Mouse (Mus musculus): ENCODE data around the gene Atp2c2.

Gene Atp2c2

DNA sequence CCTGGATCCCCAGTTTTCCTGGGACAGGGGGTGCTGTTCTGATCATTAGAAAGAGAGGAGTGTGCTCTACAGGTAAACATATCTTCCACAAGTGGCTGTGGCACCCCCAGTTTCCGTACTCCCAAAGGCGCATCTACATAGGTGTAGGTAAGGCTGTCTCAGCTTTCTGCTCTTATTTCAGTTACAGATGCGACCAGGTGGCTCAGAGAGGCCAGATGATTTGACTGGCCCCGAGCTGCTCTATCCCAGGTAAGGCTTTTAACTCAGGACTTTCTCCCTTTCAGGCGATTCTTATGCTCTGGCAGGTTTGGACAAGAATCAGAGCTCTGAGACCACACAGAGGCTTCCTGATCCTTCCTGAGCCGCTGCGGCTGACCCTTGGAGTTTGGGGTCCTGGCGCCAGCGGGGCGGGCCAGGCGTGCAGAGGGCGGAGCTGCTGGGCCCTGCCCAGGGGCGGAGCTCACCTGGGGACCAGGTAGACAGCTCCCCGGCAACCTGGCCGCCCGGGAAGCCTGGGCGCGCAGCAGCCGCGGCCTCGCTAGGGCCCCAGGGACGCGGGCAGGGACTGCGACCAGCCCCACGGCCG lies at the start of gene Atp2c2:
Gene Atp2c2, plus strand, starts transcription at position 461 of the 586 bp plus-strand sequence.
- DNase-seq = no peak

DNA sequence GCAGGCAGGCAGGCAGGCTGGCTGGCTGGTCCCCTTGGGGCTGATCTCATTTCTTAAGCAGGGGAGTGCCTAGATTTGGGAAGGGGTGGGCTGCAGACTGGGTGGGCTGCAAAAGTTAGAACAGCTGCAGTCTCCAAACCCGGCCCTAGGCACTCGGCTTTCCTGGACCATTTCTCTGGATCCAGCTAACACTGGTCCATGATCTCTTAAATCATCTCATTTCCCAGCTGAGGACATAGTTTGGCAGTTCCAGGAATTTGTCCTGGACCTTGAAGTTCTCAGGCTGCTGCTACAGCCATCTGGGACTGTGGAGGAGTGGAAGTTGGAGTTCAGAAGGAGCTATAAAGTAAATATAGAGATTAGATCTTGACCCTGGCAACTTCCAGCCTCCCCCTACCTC lies 48.5 kb upstream of the Atp2c2 start:
- DNase-seq = no peak

GRCm38 (mm10) chr8:119656709-119657464 lies 42.9 kb upstream of the Atp2c2 start:
- DNase-seq = no peak

- peak; percentile 12 for DNase-seq
Observed at GRCm38 (mm10) chr8:119661081-119661480, 38.7 kb upstream of the Atp2c2 start.

DNA sequence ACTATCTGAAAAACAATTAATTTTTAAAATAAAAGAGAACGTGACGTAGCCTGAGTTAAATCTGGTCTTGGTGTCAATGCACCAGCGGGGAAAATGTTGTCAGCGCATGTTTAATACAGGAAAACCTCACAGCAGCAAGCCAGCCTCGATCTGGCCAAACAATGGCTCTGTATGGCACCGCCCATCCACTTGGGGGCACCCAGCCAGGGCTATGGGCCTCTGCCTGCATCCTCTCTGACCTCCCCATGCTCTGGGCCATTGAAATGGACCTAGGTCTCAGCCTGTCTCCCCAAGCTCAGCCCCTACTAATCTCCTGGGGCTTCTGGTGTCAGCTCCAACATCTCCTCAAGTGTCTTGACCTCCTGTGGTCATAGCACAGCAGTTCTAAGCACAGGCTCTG lies 37.9 kb upstream of the Atp2c2 start:
- no peak for DNase-seq

GRCm38 (mm10) chr8:119663440-119663839 lies 36.4 kb upstream of the Atp2c2 start:
- DNase-seq = no peak

DNA sequence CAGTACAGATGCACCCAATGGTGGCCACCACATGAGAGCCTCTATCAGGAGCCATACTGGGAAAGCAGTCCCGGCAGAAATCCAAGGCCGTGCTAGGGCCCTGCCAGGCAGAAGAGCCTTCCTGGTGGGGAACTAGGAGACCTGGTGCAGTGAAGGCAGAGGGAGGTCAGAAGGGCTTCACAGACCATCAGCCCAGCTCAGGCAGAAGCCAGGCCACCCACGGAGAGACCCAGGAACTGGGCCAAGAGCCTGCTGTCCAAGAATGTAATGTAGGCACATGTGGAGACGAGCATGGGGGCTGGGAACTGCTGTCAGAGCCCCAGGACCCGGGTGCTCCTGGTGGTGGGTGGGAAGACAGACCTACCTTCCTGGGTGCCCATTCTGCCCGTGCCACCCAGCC lies 34.5 kb upstream of the Atp2c2 start:
- no peak for DNase-seq

DNA sequence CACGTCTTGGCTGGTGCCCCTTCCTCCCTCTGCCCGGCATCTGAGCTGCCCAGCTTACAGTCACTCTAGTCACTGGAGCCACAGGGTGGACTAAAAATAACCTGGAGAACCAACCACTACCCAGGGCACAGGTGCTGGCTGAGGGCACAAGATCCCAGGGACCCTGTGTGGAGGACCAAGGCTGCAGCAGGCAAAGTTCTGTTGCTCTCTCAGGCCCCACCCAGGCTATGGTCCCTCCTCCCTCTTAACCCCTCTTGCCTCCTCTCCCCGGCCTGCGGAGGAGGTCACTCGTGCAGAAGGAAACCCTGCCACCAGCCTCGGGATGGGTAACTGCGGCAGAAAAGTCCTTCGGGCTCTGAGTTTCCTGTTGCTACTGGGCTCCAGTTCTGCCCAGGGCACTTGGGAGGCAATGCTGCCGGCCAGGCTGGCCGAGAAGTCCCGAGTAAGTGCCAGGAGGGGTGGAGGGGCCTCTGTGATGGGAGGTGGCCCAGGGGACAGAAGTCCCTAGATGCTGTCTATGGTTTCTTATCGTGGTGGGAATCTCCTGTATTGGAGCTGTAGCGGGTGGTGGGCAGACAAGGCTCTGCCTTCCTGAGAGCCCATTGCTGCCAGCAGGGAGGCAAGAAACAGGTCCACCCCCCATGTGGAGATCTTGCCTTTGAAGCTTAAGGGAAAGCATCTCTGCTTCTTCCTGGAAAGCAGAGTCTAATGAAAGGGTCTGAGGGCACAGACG lies 33.4 kb upstream of the Atp2c2 start, which contains the start of gene Wfdc1:
Gene Wfdc1, plus strand, starts transcription at position 147 of the 733 bp plus-strand sequence.
- no peak for DNase-seq

- DNase-seq = no peak
Observed at GRCm38 (mm10) chr8:119668447-119668846, 31.4 kb upstream of the Atp2c2 start.

DNA sequence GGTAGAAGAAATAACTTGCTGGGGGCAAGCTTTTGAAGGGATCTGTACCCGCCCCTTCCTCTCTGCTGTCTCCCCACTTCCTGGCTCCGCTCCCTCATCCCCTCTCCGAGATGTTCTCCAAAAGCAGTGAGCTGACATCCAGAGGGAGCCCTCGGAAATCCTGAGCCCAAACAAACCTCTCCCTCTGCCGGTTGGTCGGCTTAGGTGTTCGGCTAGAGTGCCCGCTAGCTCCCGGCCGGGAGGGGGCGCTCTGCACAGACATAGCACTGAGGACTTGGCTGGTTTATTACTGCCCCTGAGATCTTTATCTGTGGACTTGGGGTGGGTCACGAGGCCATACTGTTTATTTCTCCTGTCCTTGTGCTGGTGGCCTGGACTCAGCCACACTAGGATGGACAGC lies 30.5 kb upstream of the Atp2c2 start:
- no peak for DNase-seq

DNA sequence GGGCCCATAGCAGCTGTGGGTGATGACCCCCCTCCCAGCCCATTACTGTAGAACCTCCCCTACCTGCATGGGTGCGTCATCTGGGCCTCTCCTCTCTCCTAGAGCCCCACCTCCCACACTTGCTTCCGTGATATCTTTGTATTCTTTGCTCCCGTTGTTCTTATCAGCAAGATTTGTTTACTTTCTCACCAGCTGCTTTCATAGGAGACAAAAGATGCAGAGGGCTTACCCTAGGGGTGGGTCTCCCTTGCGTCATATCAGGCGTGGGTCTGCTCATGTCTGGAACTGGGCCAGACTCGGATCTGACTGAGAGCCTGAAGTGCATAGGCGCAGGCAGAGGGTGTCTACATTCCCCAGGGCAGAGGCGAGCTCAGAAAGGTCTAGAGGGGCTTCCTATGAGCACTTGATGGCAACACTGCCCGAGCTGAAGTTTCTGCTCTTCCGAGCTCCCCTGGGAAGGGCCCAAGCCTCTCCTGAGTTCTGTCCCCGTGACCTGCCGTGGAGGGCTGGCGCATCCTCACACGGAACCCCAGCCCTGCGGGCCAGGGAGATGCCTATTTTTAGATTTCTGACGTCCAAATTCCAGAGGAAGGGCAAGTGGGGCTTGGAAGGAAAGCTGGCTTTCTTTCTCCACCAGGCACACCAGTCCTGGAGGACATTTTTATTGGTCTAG lies 29.3 kb upstream of the Atp2c2 start:
- DNase-seq = no peak

GRCm38 (mm10) chr8:119673976-119674555 lies 25.7 kb upstream of the Atp2c2 start:
- no peak for DNase-seq

- no peak for DNase-seq
Observed at GRCm38 (mm10) chr8:119675457-119675856, 24.4 kb upstream of the Atp2c2 start.

DNA sequence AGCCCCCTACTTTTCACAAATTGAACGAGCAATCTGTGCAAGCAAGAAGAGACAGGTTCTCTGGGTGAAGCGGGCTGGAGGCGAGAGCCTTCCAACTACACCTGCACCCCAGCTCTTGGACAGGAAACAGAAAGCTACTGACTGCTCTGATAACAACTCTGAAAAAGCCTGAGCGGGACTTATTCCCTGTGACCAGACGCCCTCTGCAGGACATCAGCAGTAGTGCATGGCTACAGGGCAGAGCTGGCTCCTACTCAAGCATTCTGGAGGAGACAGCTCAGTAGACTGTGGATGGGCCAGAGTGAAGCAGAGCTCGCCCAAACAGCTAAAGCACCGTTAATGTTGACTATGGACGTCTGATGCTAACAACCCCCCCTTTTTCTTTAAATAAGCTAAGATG lies 23.4 kb upstream of the Atp2c2 start:
- DNase-seq = peak; percentile 83

DNA sequence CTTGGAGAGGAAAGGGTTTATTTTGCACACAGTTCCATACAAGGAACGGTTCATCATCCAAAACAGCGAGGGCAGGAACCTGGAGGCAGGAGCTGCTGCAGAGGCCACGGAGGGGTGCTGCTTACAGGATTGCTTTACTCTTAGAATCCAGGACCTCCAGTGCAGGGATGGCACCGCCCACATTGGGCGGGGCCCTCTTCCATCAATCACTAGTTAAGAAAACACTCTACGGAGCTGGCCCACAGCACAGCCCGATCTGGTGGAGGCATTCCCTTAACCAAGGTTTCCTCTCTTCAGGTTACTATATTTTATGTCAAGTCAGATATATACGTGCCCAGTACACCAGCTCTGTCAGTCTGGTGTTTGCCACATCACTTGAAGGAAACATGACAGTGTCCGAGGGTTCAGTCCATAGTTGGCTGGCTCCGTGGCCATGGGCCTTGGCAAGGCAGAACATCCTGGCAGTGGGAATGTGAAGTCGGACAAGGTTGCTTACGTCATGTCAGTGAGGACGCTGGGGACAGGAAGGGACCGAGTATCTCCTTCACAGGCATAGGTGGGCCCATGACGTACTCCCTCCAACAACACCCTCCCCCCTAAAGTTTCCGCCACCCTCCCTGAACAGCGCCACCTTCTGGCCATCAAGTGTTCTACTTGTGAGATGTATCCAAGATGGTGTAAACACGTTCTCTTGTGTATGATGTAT lies 21.5 kb upstream of the Atp2c2 start:
- no peak for DNase-seq

- DNase-seq = no peak
Observed at GRCm38 (mm10) chr8:119679184-119679583, 20.6 kb upstream of the Atp2c2 start.

DNA sequence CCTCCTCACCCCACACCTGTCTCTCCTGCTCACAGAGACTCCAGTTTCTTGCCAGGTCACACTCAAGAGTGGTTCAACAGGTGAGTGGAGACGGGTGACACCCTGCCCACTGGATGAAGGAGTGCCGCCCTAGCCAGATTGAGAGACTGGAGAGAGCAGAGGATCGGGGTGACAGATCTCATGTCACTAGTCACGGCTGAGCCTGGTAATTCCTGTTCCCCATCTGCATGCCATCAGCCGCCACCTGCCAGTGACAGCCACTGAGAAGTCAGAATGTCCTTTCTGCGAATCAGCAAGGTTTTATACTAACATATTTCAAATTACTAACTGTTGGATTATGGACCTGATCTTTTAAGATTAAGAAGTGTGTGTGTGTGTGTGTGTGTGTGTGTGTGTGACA lies 9.2 kb upstream of the Atp2c2 start:
- DNase-seq = no peak

GRCm38 (mm10) chr8:119691989-119692388 lies 7.8 kb upstream of the Atp2c2 start:
- no peak for DNase-seq

DNA sequence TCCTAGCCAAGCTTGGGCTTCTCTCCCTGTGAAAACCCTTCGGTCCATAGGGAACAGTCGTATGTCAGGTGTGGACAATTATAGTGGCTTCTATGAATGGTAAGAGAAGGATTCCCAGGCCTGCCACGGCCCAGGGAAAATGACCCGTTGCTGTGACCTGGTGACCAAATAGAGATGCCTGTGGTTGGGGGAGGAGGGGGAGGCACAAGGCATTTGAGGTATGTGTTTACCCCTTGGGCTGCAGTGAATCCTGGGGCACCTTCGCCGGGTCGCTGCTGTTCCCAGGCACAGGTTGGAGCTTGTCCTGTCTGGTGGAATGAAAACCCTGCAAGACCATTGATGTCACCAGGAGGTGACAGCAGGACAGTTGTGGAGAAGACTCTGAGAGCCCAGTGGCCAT lies 5.1 kb upstream of the Atp2c2 start:
- no peak for DNase-seq

- DNase-seq = no peak
Observed at GRCm38 (mm10) chr8:119697163-119697562, 2.6 kb upstream of the Atp2c2 start.

GRCm38 (mm10) chr8:119698960-119699359 lies 849 bp upstream of the Atp2c2 start:
- DNase-seq = no peak

GRCm38 (mm10) chr8:119702965-119703364 lies 3.2 kb downstream of the Atp2c2 start:
- no peak for DNase-seq

Measured in right cerebral cortex, postnatal 25 days (tissue).